Mouse (Mus musculus) NIH3T3 (cell line): ENCODE data around the gene Erich6.
A peak's percentile ranks its signal among the peaks of the same experiment; 100 is the strongest.

ENCODE experiments used
- DNase-seq: peaks from one replicate; pipeline ENCODE4 v3.0.0-alpha.2; 2012; ENCODE audit warnings: low read depth

The Erich6 gene

GRCm38 (mm10) chr3:58636406-58637295, at the start of gene Erich6:
Erich6 (minus strand) TSS chr3:58637207.
- DNase-seq = peak; percentile 54

GRCm38 (mm10) chr3:58686206-58686921, 49.4 kb upstream of the Erich6 start:
- peak; percentile 40 for DNase-seq

- DNase-seq = no peak
Observed at GRCm38 (mm10) chr3:58685396-58685795, 48.4 kb upstream of the Erich6 start.

GRCm38 (mm10) chr3:58683346-58683745, 46.3 kb upstream of the Erich6 start:
- no peak for DNase-seq

GRCm38 (mm10) chr3:58682336-58682735, 45.3 kb upstream of the Erich6 start:
- no peak for DNase-seq

- DNase-seq = no peak
Observed at GRCm38 (mm10) chr3:58681831-58682230, 44.8 kb upstream of the Erich6 start.

- DNase-seq = no peak
Observed at GRCm38 (mm10) chr3:58680943-58681637, 44.1 kb upstream of the Erich6 start.

- DNase-seq = peak; percentile 28
Observed at GRCm38 (mm10) chr3:58679996-58680395, 43.0 kb upstream of the Erich6 start.

GRCm38 (mm10) chr3:58678905-58679304, 41.9 kb upstream of the Erich6 start:
- DNase-seq = no peak

GRCm38 (mm10) chr3:58678384-58678783, 41.4 kb upstream of the Erich6 start:
- no peak for DNase-seq

- DNase-seq = no peak
Observed at GRCm38 (mm10) chr3:58677615-58678014, 40.6 kb upstream of the Erich6 start.

GRCm38 (mm10) chr3:58673295-58673694, 36.3 kb upstream of the Erich6 start:
- DNase-seq = no peak

GRCm38 (mm10) chr3:58672481-58673183, 35.6 kb upstream of the Erich6 start:
- DNase-seq = no peak

- no peak for DNase-seq
Observed at GRCm38 (mm10) chr3:58671616-58672250, 34.7 kb upstream of the Erich6 start.

- no peak for DNase-seq
Observed at GRCm38 (mm10) chr3:58663970-58664369, 27.0 kb upstream of the Erich6 start.

- no peak for DNase-seq
Observed at GRCm38 (mm10) chr3:58660636-58661035, 23.6 kb upstream of the Erich6 start.

- DNase-seq = peak; percentile 81
Observed at GRCm38 (mm10) chr3:58657356-58657755, 20.3 kb upstream of the Erich6 start.

- peak; percentile 84 for DNase-seq
Observed at GRCm38 (mm10) chr3:58655362-58656130, 18.5 kb upstream of the Erich6 start.

- peak; percentile 63 for DNase-seq
Observed at GRCm38 (mm10) chr3:58653907-58654306, 16.9 kb upstream of the Erich6 start.

GRCm38 (mm10) chr3:58650328-58650727, 13.3 kb upstream of the Erich6 start:
- DNase-seq = no peak

- DNase-seq = no peak
Observed at GRCm38 (mm10) chr3:58647179-58647578, 10.2 kb upstream of the Erich6 start.
